Mouse (Mus musculus) C2C12 (cell line): ENCODE results near the gene Dcaf12.

Experiments
- CTCF ChIP-seq: IDR thresholded peaks from one replicate; pipeline ENCODE4 v1.5.1; 2011; ENCODE audit not compliant: control insufficient read depth, insufficient read depth, insufficient read length
- MYOD1 ChIP-seq: IDR thresholded peaks from one replicate; pipeline ENCODE4 v1.6.1; 2011; ENCODE audit warnings: low read depth; ENCODE audit not compliant: control insufficient read depth, insufficient read length
- USF1 ChIP-seq: IDR thresholded peaks from one replicate; pipeline ENCODE4 v1.6.1; 2011; ENCODE audit warnings: low read depth, mild to moderate bottlenecking, control low read depth, moderate library complexity

DNA sequence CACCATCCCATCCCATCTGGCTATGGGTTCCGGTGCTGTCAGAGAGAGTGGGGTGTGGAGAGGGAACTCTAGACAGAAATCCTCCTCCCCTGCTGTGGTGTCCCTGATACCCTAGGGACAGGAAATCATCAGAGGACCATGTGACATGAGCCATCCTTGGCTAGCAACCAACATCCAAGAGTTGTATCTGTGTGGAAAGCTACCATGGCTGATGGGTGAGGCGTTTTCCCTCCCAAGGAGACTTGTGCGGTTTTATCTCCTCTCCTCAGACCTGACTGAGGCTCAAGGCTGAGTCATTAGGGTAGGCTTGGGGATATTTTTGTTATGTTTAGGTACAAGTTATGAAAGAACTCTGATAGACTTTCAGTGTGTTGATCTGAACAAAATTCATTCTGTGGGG lies 16.4 kb upstream of the Dcaf12 start:
- TF ChIP-seq CTCF (no peak), MYOD1 (no peak), USF1 (peak; percentile 75)
